Mouse (Mus musculus) limb, embryonic 11.5 days (tissue): ENCODE measurements around the gene Mfap4. TPM values are rescaled to one million over a fixed set of nuclear protein-coding genes. Genes with fewer than 3 reads are reported as not detected.

Experiments used
- ATAC-seq: fragments of 200-750 bp; cut with Nextera tagmentation; 2 replicates; pipeline ENCODE4 v1.8.0; 2017; ENCODE audit warnings: low read depth; ENCODE audit not compliant: insufficient number of reproducible peaks, low FRiP score, low TSS enrichment
- DNase-seq: peaks from one replicate; pipeline ENCODE4 v3.0.0-alpha.2; 2015; ENCODE audit warnings: low spot score
- H3K27ac ChIP-seq: fragments of 300-500 bp; sonication (generic); replicated peaks from 2 replicates; pipeline ENCODE4 v1.5.1; 2014; ENCODE audit warnings: low read depth, mild to moderate bottlenecking, low read length
- H3K27me3 ChIP-seq: fragments of 300-500 bp; sonication (generic); 2 replicates; pipeline ENCODE4 v1.6.1; 2014; ENCODE audit warnings: mild to moderate bottlenecking, low read length, mixed read lengths; ENCODE audit not compliant: control insufficient read depth, insufficient read depth
- H3K36me3 ChIP-seq: fragments of 300-500 bp; sonication (generic); 2 replicates; pipeline ENCODE4 v1.6.1; 2014; ENCODE audit warnings: mild to moderate bottlenecking, low read length, moderate library complexity, mixed read lengths; ENCODE audit not compliant: control insufficient read depth, insufficient read depth
- H3K4me1 ChIP-seq: fragments of 300-500 bp; sonication (generic); 2 replicates; pipeline ENCODE4 v1.6.1; 2014; ENCODE audit warnings: low read length, mixed read lengths; ENCODE audit not compliant: control insufficient read depth, insufficient read depth
- H3K4me2 ChIP-seq: fragments of 300-500 bp; sonication (generic); 2 replicates; pipeline ENCODE4 v1.6.1; 2014; ENCODE audit warnings: low read depth, mild to moderate bottlenecking, moderate library complexity; ENCODE audit not compliant: severe bottlenecking
- H3K4me3 ChIP-seq: fragments of 300-500 bp; sonication (generic); 2 replicates; pipeline ENCODE4 v1.5.1; 2014; ENCODE audit warnings: low read depth, low read length
- H3K9ac ChIP-seq: fragments of 300-500 bp; sonication (generic); 2 replicates; pipeline ENCODE4 v1.6.1; 2014; ENCODE audit warnings: mild to moderate bottlenecking, low read length
- H3K9me3 ChIP-seq: fragments of 300-500 bp; sonication (generic); 2 replicates; pipeline ENCODE4 v1.6.1; 2016; ENCODE audit warnings: low read length; ENCODE audit not compliant: control insufficient read depth
- WGBS: fragments of 180-500 bp; shearing (Covaris S2); extraction: QIAGEN DNeasy Blood & Tissue Kit; methylation state at CpG from one replicate; pipeline ENCODE4 v1.1.7; 2014; 5-methylcytosine and 5-hydroxymethylcytosine counted together
- polyA plus RNA-seq: library from polyadenylated mRNA; unstranded; fragments of >200 nt; fragmentation: Nextera tagmentation; extraction: Ambion mirVana; gene quantifications from 2 replicates; pipeline ENCODE4 v1.2.1, GENCODE M21; 2014

Mfap4 gene
- polyA plus RNA-seq, 1 experiment from 2014 or later = 244 TPM

DNA sequence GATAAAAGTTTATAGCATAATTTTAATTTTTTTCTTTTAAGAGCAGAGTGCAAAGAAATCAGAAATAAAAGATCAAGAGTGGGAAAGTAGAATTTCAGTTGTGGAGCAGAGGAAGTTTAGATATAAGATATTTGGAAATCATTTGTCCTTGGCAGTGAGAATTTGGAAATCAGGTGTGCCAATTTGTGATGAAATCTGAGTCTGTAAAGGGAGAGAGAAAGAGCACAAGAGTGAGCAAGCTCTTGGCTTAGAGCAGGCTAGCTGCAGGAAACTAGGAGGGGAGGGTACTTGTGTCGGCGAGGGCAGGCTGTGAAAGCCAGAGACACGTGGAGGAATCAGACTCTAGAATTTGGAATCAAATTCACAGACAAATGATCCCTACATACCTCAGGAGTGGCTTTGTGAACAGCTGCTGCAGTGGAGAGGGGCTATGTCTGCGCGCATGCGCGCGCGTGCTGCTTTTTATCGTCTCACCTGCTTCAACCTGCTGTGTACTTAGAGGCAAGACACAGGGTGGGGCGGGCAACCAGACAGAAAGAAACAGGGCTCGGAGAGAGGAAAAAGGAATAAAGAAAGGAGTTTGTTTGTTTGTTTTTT, 8.3 kb upstream of the Mfap4 start:
- Histone ChIP-seq H3K4me2 (no peak overlapping the region), H3K4me1 (peaks cover 11% of the 10 kb centered on the region), H3K4me3 (no peak overlapping the region), H3K9me3 (no peaks in the 10 kb centered on the region), H3K27ac (no peak overlapping the region), H3K27me3 (no peaks in the 10 kb centered on the region), H3K36me3 (no peaks in the 10 kb centered on the region), H3K9ac (no peak overlapping the region)
- DNase-seq (no peak), ATAC-seq (no peak)
- WGBS = 54% methylated on average over 12 of the region's 12 CpGs

- ATAC-seq = no peak
- no peaks in the 10 kb centered on the region for H3K36me3 ChIP-seq
- 74% methylated on average over 17 of the region's 17 CpGs for WGBS
- H3K4me3 ChIP-seq = no peak overlapping the region
- no peak for DNase-seq
- no peaks in the 10 kb centered on the region for H3K9me3 ChIP-seq
- H3K9ac ChIP-seq = no peak overlapping the region
- H3K4me1 ChIP-seq = peaks cover 13% of the 10 kb centered on the region
- no peaks in the 10 kb centered on the region for H3K27me3 ChIP-seq
- no peak overlapping the region for H3K4me2 ChIP-seq
- no peak overlapping the region for H3K27ac ChIP-seq
These were observed 7.4 kb upstream of the Mfap4 start for GRCm38 (mm10) chr11:61477566-61478508.

- Histone ChIP-seq H3K27me3 (no peaks in the 10 kb centered on the region), H3K9me3 (no peaks in the 10 kb centered on the region), H3K36me3 (no peaks in the 10 kb centered on the region), H3K4me2 (no peak overlapping the region), H3K4me1 (peaks cover 15% of the 10 kb centered on the region), H3K27ac (no peak overlapping the region), H3K9ac (no peak overlapping the region), H3K4me3 (no peak overlapping the region)
- DNase-seq (no peak), ATAC-seq (no peak)
- 89% methylated on average over 4 of the region's 4 CpGs for WGBS
These were observed 6.4 kb upstream of the Mfap4 start for GRCm38 (mm10) chr11:61478788-61479187.

GRCm38 (mm10) chr11:61481239-61482090, 3.8 kb upstream of the Mfap4 start:
- Histone ChIP-seq H3K27ac (no peak overlapping the region), H3K27me3 (no peaks in the 10 kb centered on the region), H3K4me1 (peaks cover 32% of the 10 kb centered on the region), H3K4me3 (no peak overlapping the region), H3K4me2 (no peak overlapping the region; the same call in 1 of the 2 replicates), H3K36me3 (no peaks in the 10 kb centered on the region), H3K9me3 (no peaks in the 10 kb centered on the region), H3K9ac (peak overlapping the region; percentile 27; the same call in 1 of the 2 replicates)
- 60% methylated on average over 9 of the region's 9 CpGs for WGBS
- ATAC-seq = no peak
- no peak for DNase-seq

GRCm38 (mm10) chr11:61483226-61483845, 1.9 kb upstream of the Mfap4 start:
- Histone ChIP-seq H3K4me2 (0 out of 2 replicates have a peak overlapping the region, but pooled peaks have one; percentile 8), H3K9ac (no peak overlapping the region), H3K27me3 (no peaks in the 10 kb centered on the region), H3K4me1 (peaks cover 40% of the 10 kb centered on the region), H3K4me3 (no peak overlapping the region), H3K27ac (peak overlapping the region; percentile 100), H3K36me3 (peaks cover 6% of the 10 kb centered on the region), H3K9me3 (no peaks in the 10 kb centered on the region)
- DNase-seq (peak; percentile 75), ATAC-seq (no peak)
- 17% methylated on average over 13 of the region's 13 CpGs for WGBS

GRCm38 (mm10) chr11:61484256-61484612, 997 bp upstream of the Mfap4 start:
- 2% methylated on average over 10 of the region's 10 CpGs for WGBS
- Histone ChIP-seq H3K4me2 (peak overlapping the region; percentile 94), H3K9ac (peak overlapping the region; percentile 68), H3K27me3 (no peaks in the 10 kb centered on the region), H3K27ac (peak overlapping the region; percentile 100), H3K9me3 (no peaks in the 10 kb centered on the region), H3K4me1 (peaks cover 40% of the 10 kb centered on the region), H3K4me3 (peak overlapping the region; percentile 17; the same call in 1 of the 2 replicates), H3K36me3 (peaks cover 9% of the 10 kb centered on the region)
- ATAC-seq (no peak), DNase-seq (no peak)

DNA sequence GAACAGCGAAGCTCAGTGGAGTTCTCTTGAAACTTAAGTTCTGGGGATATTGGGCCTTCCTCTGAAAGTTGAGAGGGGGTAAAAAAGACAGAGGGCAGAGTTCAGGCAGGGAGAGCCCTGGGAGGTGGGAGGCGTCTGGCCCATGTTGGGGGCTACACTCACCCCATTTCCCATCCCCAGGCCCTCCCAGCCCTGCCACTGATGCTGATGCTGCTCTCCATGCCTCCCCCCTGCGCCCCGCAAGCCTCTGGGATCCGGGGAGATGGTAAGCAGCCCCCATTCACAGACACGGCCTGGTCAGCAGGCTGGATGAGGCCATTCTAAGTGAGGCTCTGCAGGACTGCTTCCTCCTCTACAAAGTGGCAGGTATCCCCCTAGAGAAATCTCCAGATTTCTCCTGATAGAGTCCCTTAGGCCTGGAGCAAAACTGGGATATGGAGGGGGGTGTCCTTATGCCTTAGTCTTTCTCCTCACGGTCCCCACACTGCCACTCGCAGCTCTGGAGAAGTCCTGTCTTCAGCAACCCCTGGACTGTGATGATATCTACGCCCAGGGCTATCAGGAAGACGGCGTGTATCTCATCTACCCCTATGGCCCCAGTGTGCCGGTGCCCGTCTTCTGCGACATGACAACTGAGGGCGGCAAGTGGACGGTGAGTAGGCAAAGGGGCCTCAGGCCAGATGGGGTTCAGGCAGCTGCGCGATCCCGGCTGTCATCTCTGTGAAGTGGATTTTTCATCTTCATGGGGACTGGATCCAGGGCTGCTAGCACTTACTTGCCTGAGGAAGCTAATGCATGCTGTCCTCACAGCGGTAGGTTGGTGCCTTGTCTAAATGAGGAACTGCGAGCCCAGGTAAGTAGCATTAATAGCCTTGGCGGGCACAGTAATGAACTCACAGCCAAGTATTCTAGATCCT, 568 bp downstream of the Mfap4 start:
- Histone ChIP-seq H3K9me3 (no peaks in the 10 kb centered on the region), H3K9ac (peak overlapping the region; percentile 81), H3K27ac (peak overlapping the region; percentile 100), H3K4me3 (peak overlapping the region; percentile 53), H3K4me1 (peaks cover 40% of the 10 kb centered on the region), H3K27me3 (no peaks in the 10 kb centered on the region), H3K4me2 (peak overlapping the region; percentile 94), H3K36me3 (peaks cover 15% of the 10 kb centered on the region)
- DNase-seq (no peak), ATAC-seq (peak; percentile 14; the same call in 1 of the 2 replicates)
- WGBS = 33% methylated on average over 22 of the region's 22 CpGs
